Mouse (Mus musculus): ENCODE data around the gene Gm11564. TPM values are rescaled to one million over a fixed set of nuclear protein-coding genes. Genes with fewer than 3 reads are reported as not detected.

Gm11564 gene
- not detected for polyA plus RNA-seq (2014; fragmentation: Illumina TruSeq; extraction: RNeasy Lipid Tissue Mini Kit (QIAGEN cat#74804); ENCODE audit: low read depth, low replicate concordance)

GRCm38 (mm10) chr11:99815566-99815965 lies at the start of gene Gm11564:
Gene Gm11564 (minus strand): TSS chr11:99815666.

GRCm38 (mm10) chr11:99864176-99864575 lies 48.7 kb upstream of the Gm11564 start, which contains the start of gene Gm11559:
Gene Gm11559 (plus strand): TSS chr11:99864476.

DNA sequence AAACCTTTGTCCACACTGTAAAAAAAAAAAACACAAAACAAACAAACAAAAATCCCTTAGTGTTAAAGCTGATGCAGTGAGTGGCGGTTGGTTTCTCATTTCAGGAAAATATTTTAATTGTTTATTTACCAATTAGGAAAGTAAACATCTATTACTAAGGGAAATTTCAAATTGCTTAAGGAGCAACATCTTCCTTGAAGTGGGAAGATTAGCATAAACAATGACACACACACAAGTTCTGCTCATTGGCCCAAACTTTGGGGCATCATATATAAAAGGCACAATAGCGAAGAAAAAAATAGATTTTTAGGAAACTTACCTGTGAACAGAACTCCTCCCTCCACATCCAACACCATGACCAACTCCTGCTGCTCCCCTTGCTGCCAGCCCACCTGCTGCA lies 42.2 kb upstream of the Gm11564 start, which contains the start of gene Gm11568:
TSS of gene Gm11568 (plus strand) at position 301 of the 400 bp plus-strand sequence.

DNA sequence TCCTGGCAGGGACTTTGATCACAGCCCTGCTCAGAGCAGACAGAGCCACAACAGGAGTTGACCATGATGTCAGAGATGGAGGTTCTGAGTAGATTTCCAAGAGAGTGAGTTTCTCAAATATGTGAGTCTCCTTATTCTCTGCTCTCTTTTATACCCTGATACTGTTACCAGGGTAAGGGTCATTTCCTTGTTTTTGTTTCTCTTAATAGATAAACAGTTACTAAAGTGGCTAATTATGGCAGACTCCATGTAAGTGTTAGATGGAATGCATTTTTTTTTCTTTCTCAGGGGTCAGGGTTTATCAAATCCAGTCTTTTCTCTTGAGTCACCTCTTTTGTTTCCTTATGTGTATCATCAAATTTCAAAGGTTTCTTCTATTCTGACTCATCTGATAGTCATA lies 36.0 kb upstream of the Gm11564 start, which contains the start of gene Krtap4-16:
TSS of gene Krtap4-16 (minus strand) at position 101 of the 400 bp plus-strand sequence.

GRCm38 (mm10) chr11:99837966-99838365 lies 22.5 kb upstream of the Gm11564 start, which contains the start of gene 2300003K06Rik:
Gene 2300003K06Rik (minus strand): TSS chr11:99838066.

GRCm38 (mm10) chr11:99809792-99810191 lies 5.7 kb downstream of the Gm11564 start, which contains the start of gene Krtap4-13:
Gene Krtap4-13 (minus strand): TSS chr11:99809892.

GRCm38 (mm10) chr11:99804346-99804745 lies 11.1 kb downstream of the Gm11564 start, which contains the start of gene Gm11554:
Gene Gm11554 (minus strand): TSS chr11:99804446.

GRCm38 (mm10) chr11:99798832-99799231 lies 16.6 kb downstream of the Gm11564 start, which contains the start of gene Gm11569:
Gene Gm11569 (minus strand): TSS chr11:99798932.

DNA sequence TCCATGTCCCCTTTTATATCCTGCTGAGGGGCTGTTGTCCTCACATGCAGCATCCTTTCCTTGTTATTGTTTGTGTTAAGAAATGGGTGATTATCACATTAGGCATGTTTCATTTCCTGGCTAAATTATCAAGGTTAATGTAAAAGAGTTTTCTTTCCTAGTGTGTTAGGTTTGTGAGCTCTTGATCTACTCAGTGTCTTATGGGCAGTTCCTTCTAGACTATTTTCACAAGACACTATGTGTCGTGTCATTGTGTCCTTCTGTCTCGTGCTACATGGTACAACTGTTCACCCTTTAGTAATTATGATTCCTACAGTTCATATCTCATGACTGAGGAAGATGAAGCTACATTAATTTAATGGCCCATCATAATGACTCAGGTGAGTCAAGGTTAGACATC lies 22.1 kb downstream of the Gm11564 start, which contains the start of gene Gm11596:
TSS of gene Gm11596 (minus strand) at position 101 of the 400 bp plus-strand sequence.

DNA sequence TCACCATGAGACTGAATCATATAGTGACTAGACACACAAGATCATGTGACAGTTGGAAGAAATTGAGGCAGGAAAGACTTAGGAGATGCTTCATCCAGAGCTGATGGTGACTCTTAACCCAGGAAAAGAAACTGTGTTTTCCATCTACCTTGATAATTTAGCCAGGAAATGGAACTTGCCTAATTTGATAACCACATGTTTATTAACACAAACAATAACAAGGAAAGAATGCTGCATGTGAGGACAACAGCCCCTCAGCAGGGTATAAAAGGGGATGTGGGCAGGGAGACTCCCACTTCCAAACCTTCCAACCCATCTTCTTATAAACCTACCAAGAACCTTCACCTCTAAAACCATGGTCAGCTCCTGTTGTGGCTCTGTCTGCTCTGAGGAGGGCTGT lies 30.6 kb downstream of the Gm11564 start, which contains the start of gene Krtap4-9:
TSS of gene Krtap4-9 (plus strand) at position 301 of the 400 bp plus-strand sequence.

GRCm38 (mm10) chr11:99780604-99781003 lies 34.9 kb downstream of the Gm11564 start, which contains the start of gene Krtap4-8:
Gene Krtap4-8 (minus strand): TSS chr11:99780704.

GRCm38 (mm10) chr11:99772813-99773212 lies 42.7 kb downstream of the Gm11564 start, which contains the start of gene Gm11595:
Gene Gm11595 (minus strand): TSS chr11:99772913.

Other genes starting within 250 kb of the Gm11564 start
- not detected for gene Krtap3-1, start 249.0 kb downstream of the Gm11564 start, polyA plus RNA-seq (2014; fragmentation: Illumina TruSeq; extraction: RNeasy Lipid Tissue Mini Kit (QIAGEN cat#74804); ENCODE audit: low read depth, low replicate concordance)
- gene Krtap1-5, start 234.7 kb downstream of the Gm11564 start, polyA plus RNA-seq (2014; fragmentation: Illumina TruSeq; extraction: RNeasy Lipid Tissue Mini Kit (QIAGEN cat#74804); ENCODE audit: low read depth, low replicate concordance): not detected
- not detected for gene Krtap1-4, start 232.0 kb downstream of the Gm11564 start, polyA plus RNA-seq (2014; fragmentation: Illumina TruSeq; extraction: RNeasy Lipid Tissue Mini Kit (QIAGEN cat#74804); ENCODE audit: low read depth, low replicate concordance)
- gene Krtap1-3, start 224.3 kb downstream of the Gm11564 start, polyA plus RNA-seq (2014; fragmentation: Illumina TruSeq; extraction: RNeasy Lipid Tissue Mini Kit (QIAGEN cat#74804); ENCODE audit: low read depth, low replicate concordance): not detected
- not detected for gene Krtap9-3, start 217.6 kb downstream of the Gm11564 start, polyA plus RNA-seq (2014; fragmentation: Illumina TruSeq; extraction: RNeasy Lipid Tissue Mini Kit (QIAGEN cat#74804); ENCODE audit: low read depth, low replicate concordance)
- not detected for gene Gm11938, start 212.4 kb downstream of the Gm11564 start, polyA plus RNA-seq (2014; fragmentation: Illumina TruSeq; extraction: RNeasy Lipid Tissue Mini Kit (QIAGEN cat#74804); ENCODE audit: low read depth, low replicate concordance)
- gene Gm11937, start 205.5 kb downstream of the Gm11564 start, polyA plus RNA-seq (2014; fragmentation: Illumina TruSeq; extraction: RNeasy Lipid Tissue Mini Kit (QIAGEN cat#74804); ENCODE audit: low read depth, low replicate concordance): not detected
- gene Krtap2-4, start 200.8 kb downstream of the Gm11564 start, polyA plus RNA-seq (2014; fragmentation: Illumina TruSeq; extraction: RNeasy Lipid Tissue Mini Kit (QIAGEN cat#74804); ENCODE audit: low read depth, low replicate concordance): not detected
- not detected for gene Gm11562, start 195.2 kb downstream of the Gm11564 start, polyA plus RNA-seq (2014; fragmentation: Illumina TruSeq; extraction: RNeasy Lipid Tissue Mini Kit (QIAGEN cat#74804); ENCODE audit: low read depth, low replicate concordance)
- not detected for gene Krtap4-1, start 187.4 kb downstream of the Gm11564 start, polyA plus RNA-seq (2014; fragmentation: Illumina TruSeq; extraction: RNeasy Lipid Tissue Mini Kit (QIAGEN cat#74804); ENCODE audit: low read depth, low replicate concordance)
- gene Krtap4-2, start 180.6 kb downstream of the Gm11564 start, polyA plus RNA-seq (2014; fragmentation: Illumina TruSeq; extraction: RNeasy Lipid Tissue Mini Kit (QIAGEN cat#74804); ENCODE audit: low read depth, low replicate concordance): not detected
- not detected for gene Krtap4-7, start 171.6 kb downstream of the Gm11564 start, polyA plus RNA-seq (2014; fragmentation: Illumina TruSeq; extraction: RNeasy Lipid Tissue Mini Kit (QIAGEN cat#74804); ENCODE audit: low read depth, low replicate concordance)
- gene Gm11555, start 165.4 kb downstream of the Gm11564 start, polyA plus RNA-seq (2014; fragmentation: Illumina TruSeq; extraction: RNeasy Lipid Tissue Mini Kit (QIAGEN cat#74804); ENCODE audit: low read depth, low replicate concordance): not detected
- not detected for gene Gm11563, start 156.7 kb downstream of the Gm11564 start, polyA plus RNA-seq (2014; fragmentation: Illumina TruSeq; extraction: RNeasy Lipid Tissue Mini Kit (QIAGEN cat#74804); ENCODE audit: low read depth, low replicate concordance)
- not detected for gene Krtap4-6, start 149.7 kb downstream of the Gm11564 start, polyA plus RNA-seq (2014; fragmentation: Illumina TruSeq; extraction: RNeasy Lipid Tissue Mini Kit (QIAGEN cat#74804); ENCODE audit: low read depth, low replicate concordance)
- not detected for gene Gm14190, start 124.9 kb downstream of the Gm11564 start, polyA plus RNA-seq (2014; fragmentation: Illumina TruSeq; extraction: RNeasy Lipid Tissue Mini Kit (QIAGEN cat#74804); ENCODE audit: low read depth, low replicate concordance)
- not detected for gene Gm14180, start 81.4 kb downstream of the Gm11564 start, polyA plus RNA-seq (2014; fragmentation: Illumina TruSeq; extraction: RNeasy Lipid Tissue Mini Kit (QIAGEN cat#74804); ENCODE audit: low read depth, low replicate concordance)
- not detected for gene Gm11595, start 42.8 kb downstream of the Gm11564 start, polyA plus RNA-seq (2014; fragmentation: Illumina TruSeq; extraction: RNeasy Lipid Tissue Mini Kit (QIAGEN cat#74804); ENCODE audit: low read depth, low replicate concordance)
- gene Krtap4-8, start 35.0 kb downstream of the Gm11564 start, polyA plus RNA-seq (2014; fragmentation: Illumina TruSeq; extraction: RNeasy Lipid Tissue Mini Kit (QIAGEN cat#74804); ENCODE audit: low read depth, low replicate concordance): not detected
- not detected for gene Krtap4-9, start 30.5 kb downstream of the Gm11564 start, polyA plus RNA-seq (2014; fragmentation: Illumina TruSeq; extraction: RNeasy Lipid Tissue Mini Kit (QIAGEN cat#74804); ENCODE audit: low read depth, low replicate concordance)
- not detected for gene Gm11596, start 22.2 kb downstream of the Gm11564 start, polyA plus RNA-seq (2014; fragmentation: Illumina TruSeq; extraction: RNeasy Lipid Tissue Mini Kit (QIAGEN cat#74804); ENCODE audit: low read depth, low replicate concordance)
- gene Gm11569, start 16.7 kb downstream of the Gm11564 start, polyA plus RNA-seq (2014; fragmentation: Illumina TruSeq; extraction: RNeasy Lipid Tissue Mini Kit (QIAGEN cat#74804); ENCODE audit: low read depth, low replicate concordance): not detected
- gene Gm11554, start 11.2 kb downstream of the Gm11564 start, polyA plus RNA-seq (2014; fragmentation: Illumina TruSeq; extraction: RNeasy Lipid Tissue Mini Kit (QIAGEN cat#74804); ENCODE audit: low read depth, low replicate concordance): not detected
- gene Krtap4-13, start 5.8 kb downstream of the Gm11564 start, polyA plus RNA-seq (2014; fragmentation: Illumina TruSeq; extraction: RNeasy Lipid Tissue Mini Kit (QIAGEN cat#74804); ENCODE audit: low read depth, low replicate concordance): not detected
- not detected for gene 2300003K06Rik, start 22.4 kb upstream of the Gm11564 start, polyA plus RNA-seq (2014; fragmentation: Illumina TruSeq; extraction: RNeasy Lipid Tissue Mini Kit (QIAGEN cat#74804); ENCODE audit: low read depth, low replicate concordance)
- gene Krtap4-16, start 35.9 kb upstream of the Gm11564 start, polyA plus RNA-seq (2014; fragmentation: Illumina TruSeq; extraction: RNeasy Lipid Tissue Mini Kit (QIAGEN cat#74804); ENCODE audit: low read depth, low replicate concordance): not detected
- gene Gm11568, start 42.3 kb upstream of the Gm11564 start, polyA plus RNA-seq (2014; fragmentation: Illumina TruSeq; extraction: RNeasy Lipid Tissue Mini Kit (QIAGEN cat#74804); ENCODE audit: low read depth, low replicate concordance): not detected
- not detected for gene Gm11559, start 48.8 kb upstream of the Gm11564 start, polyA plus RNA-seq (2014; fragmentation: Illumina TruSeq; extraction: RNeasy Lipid Tissue Mini Kit (QIAGEN cat#74804); ENCODE audit: low read depth, low replicate concordance)
- not detected for gene Krtap9-1, start 57.7 kb upstream of the Gm11564 start, polyA plus RNA-seq (2014; fragmentation: Illumina TruSeq; extraction: RNeasy Lipid Tissue Mini Kit (QIAGEN cat#74804); ENCODE audit: low read depth, low replicate concordance)
- gene Gm11567, start 63.5 kb upstream of the Gm11564 start, polyA plus RNA-seq (2014; fragmentation: Illumina TruSeq; extraction: RNeasy Lipid Tissue Mini Kit (QIAGEN cat#74804); ENCODE audit: low read depth, low replicate concordance): not detected
- gene Krtap31-1, start 92.3 kb upstream of the Gm11564 start, polyA plus RNA-seq (2014; fragmentation: Illumina TruSeq; extraction: RNeasy Lipid Tissue Mini Kit (QIAGEN cat#74804); ENCODE audit: low read depth, low replicate concordance): not detected
- not detected for gene Gm11565, start 99.1 kb upstream of the Gm11564 start, polyA plus RNA-seq (2014; fragmentation: Illumina TruSeq; extraction: RNeasy Lipid Tissue Mini Kit (QIAGEN cat#74804); ENCODE audit: low read depth, low replicate concordance)
- not detected for gene Krtap31-2, start 120.6 kb upstream of the Gm11564 start, polyA plus RNA-seq (2014; fragmentation: Illumina TruSeq; extraction: RNeasy Lipid Tissue Mini Kit (QIAGEN cat#74804); ENCODE audit: low read depth, low replicate concordance)
- not detected for gene Krtap9-5, start 132.8 kb upstream of the Gm11564 start, polyA plus RNA-seq (2014; fragmentation: Illumina TruSeq; extraction: RNeasy Lipid Tissue Mini Kit (QIAGEN cat#74804); ENCODE audit: low read depth, low replicate concordance)
- not detected for gene Krtap29-1, start 163.4 kb upstream of the Gm11564 start, polyA plus RNA-seq (2014; fragmentation: Illumina TruSeq; extraction: RNeasy Lipid Tissue Mini Kit (QIAGEN cat#74804); ENCODE audit: low read depth, low replicate concordance)
- gene Krtap16-1, start 170.9 kb upstream of the Gm11564 start, polyA plus RNA-seq (2014; fragmentation: Illumina TruSeq; extraction: RNeasy Lipid Tissue Mini Kit (QIAGEN cat#74804); ENCODE audit: low read depth, low replicate concordance): not detected
- not detected for gene Krtap17-1, start 178.3 kb upstream of the Gm11564 start, polyA plus RNA-seq (2014; fragmentation: Illumina TruSeq; extraction: RNeasy Lipid Tissue Mini Kit (QIAGEN cat#74804); ENCODE audit: low read depth, low replicate concordance)
- not detected for gene Krt33a, start 200.5 kb upstream of the Gm11564 start, polyA plus RNA-seq (2014; fragmentation: Illumina TruSeq; extraction: RNeasy Lipid Tissue Mini Kit (QIAGEN cat#74804); ENCODE audit: low read depth, low replicate concordance)
- not detected for gene Krt33b, start 214.2 kb upstream of the Gm11564 start, polyA plus RNA-seq (2014; fragmentation: Illumina TruSeq; extraction: RNeasy Lipid Tissue Mini Kit (QIAGEN cat#74804); ENCODE audit: low read depth, low replicate concordance)
- gene Krt34, start 225.9 kb upstream of the Gm11564 start, polyA plus RNA-seq (2014; fragmentation: Illumina TruSeq; extraction: RNeasy Lipid Tissue Mini Kit (QIAGEN cat#74804); ENCODE audit: low read depth, low replicate concordance): not detected
- not detected for gene Krt31, start 234.9 kb upstream of the Gm11564 start, polyA plus RNA-seq (2014; fragmentation: Illumina TruSeq; extraction: RNeasy Lipid Tissue Mini Kit (QIAGEN cat#74804); ENCODE audit: low read depth, low replicate concordance)